Comparison of ENCODE assay signal across 8 mouse cellular contexts in genomic region chr2:115592651-115593119, GRCm38 (mm10). TPM values are rescaled to one million over a fixed set of nuclear protein-coding genes. Genes with fewer than 3 reads are reported as not detected.
DNase-seq lines count a peak whose midpoint lies in the region; ATAC-seq lines count a peak whose summit lies in the region.

No protein-coding gene starts in this region.

- H3K27me3 ChIP-seq in heart, embryonic 12.5 days (replicated peaks), result no peaks in the 10 kb centered on the region
- H3K27me3 ChIP-seq in liver, embryonic 12.5 days (replicated peaks), result no peaks in the 10 kb centered on the region

- H3K9ac ChIP-seq in heart, embryonic 12.5 days, result no peak overlapping the region
- H3K9ac ChIP-seq in liver, embryonic 12.5 days, result no peak overlapping the region

- H3K27ac ChIP-seq in heart, embryonic 12.5 days (ENCODE audit: poor library complexity, severe bottlenecking), result 0 out of 2 replicates have a peak overlapping the region, but pooled peaks have one; percentile 34
- no peak overlapping the region for H3K27ac ChIP-seq in liver, embryonic 12.5 days

- DNase-seq in layer of hippocampus, adult 11-12 months (ENCODE audit: low spot score), result peak; percentile 41
- no peak for DNase-seq in layer of hippocampus, adult 9-10 months (ENCODE audit: low spot score)
- DNase-seq in cerebellum, postnatal 25 days, result peak; percentile 20 to 59
- peak; percentile 74 to 76 for DNase-seq in kidney, postnatal 25 days
- DNase-seq in lung, postnatal 36 days, result peak; percentile 62
- peak; percentile 89 for DNase-seq in testis, postnatal 10 days (ENCODE audit: low spot score)

- no peaks in the 10 kb centered on the region for H3K36me3 ChIP-seq in heart, embryonic 12.5 days
- H3K36me3 ChIP-seq in liver, embryonic 12.5 days, result no peaks in the 10 kb centered on the region

- no peak for ATAC-seq in heart, embryonic 12.5 days (ENCODE audit: insufficient number of reproducible peaks, low FRiP score)
- ATAC-seq in liver, embryonic 12.5 days, result no peak

- H3K9me3 ChIP-seq in heart, embryonic 12.5 days (replicated peaks), result no peaks in the 10 kb centered on the region
- no peaks in the 10 kb centered on the region for H3K9me3 ChIP-seq in liver, embryonic 12.5 days (replicated peaks)

- WGBS in heart, embryonic 12.5 days, result 48% methylated on average over 2 of the region's 2 CpGs
- WGBS in liver, embryonic 12.5 days (ENCODE audit: insufficient replicate concordance), result 74% methylated on average over 2 of the region's 2 CpGs

- peaks cover 22% of the 10 kb centered on the region for H3K4me1 ChIP-seq in heart, embryonic 12.5 days (replicated peaks)
- H3K4me1 ChIP-seq in liver, embryonic 12.5 days, result peaks cover 14% of the 10 kb centered on the region

- H3K4me3 ChIP-seq in heart, embryonic 12.5 days, result no peak overlapping the region
- no peak overlapping the region for H3K4me3 ChIP-seq in liver, embryonic 12.5 days

- no peak overlapping the region for H3K4me2 ChIP-seq in heart, embryonic 12.5 days
- H3K4me2 ChIP-seq in liver, embryonic 12.5 days, result no peak overlapping the region

RNA-seq across cellular contexts. Expression of gene BC052040, which starts 11.2 kb away (rescaled TPM):
- polyA plus RNA-seq in heart, embryonic 12.5 days (2016; fragmentation: Nextera tagmentation; extraction: Ambion mirVana), result 18.4 and 20.6 TPM in 2 replicates
- 9.8 and 11.0 TPM in 2 replicates for polyA plus RNA-seq in liver, embryonic 12.5 days (2016; fragmentation: Nextera tagmentation; extraction: Ambion mirVana)
